In genomic region chr10:87419940-87420385, GRCm38 (mm10) we compare ENCODE assay signal across 11 mouse cellular contexts.
A peak's percentile ranks its signal among the peaks of the same experiment; 100 is the strongest.
DNase-seq lines count a peak whose midpoint lies in the region; ATAC-seq lines count a peak whose summit lies in the region.
"Had no signal": no experiment of that assay in that cellular context is flagged by ENCODE, and none has a peak within 500 bp of the region (broad histone marks: within the 10 kb centered on the region; RNA-seq: fewer than 3 reads in every experiment).

No protein-coding gene starts in this region.

- H3K4me1 ChIP-seq in forebrain, embryonic 11.5 days (replicated peaks; ENCODE audit: control insufficient read depth, insufficient read depth, low read length) = peaks cover 12% of the 10 kb centered on the region; the same call in 1 of the 2 replicates
- H3K4me1 ChIP-seq in hindbrain, embryonic 15.5 days (replicated peaks) = peaks cover 12% of the 10 kb centered on the region; the same call in 1 of the 2 replicates
- peaks cover 20% of the 10 kb centered on the region for H3K4me1 ChIP-seq in neural tube, embryonic 12.5 days
- H3K4me1 ChIP-seq: liver, embryonic 15.5 days had no signal

- H3K4me3 ChIP-seq in forebrain, embryonic 11.5 days (ENCODE audit: low read depth, low read length) = no peak overlapping the region
- no peak overlapping the region for H3K4me3 ChIP-seq in hindbrain, embryonic 15.5 days
- H3K4me3 ChIP-seq in neural tube, embryonic 12.5 days = no peak overlapping the region
- H3K4me3 ChIP-seq: liver, embryonic 15.5 days had no signal

- peak overlapping the region; percentile 19; the same call in 1 of the 2 replicates for H3K4me2 ChIP-seq in forebrain, embryonic 11.5 days (ENCODE audit: low read depth, low read length, severe bottlenecking)
- H3K4me2 ChIP-seq in hindbrain, embryonic 15.5 days = peak overlapping the region; percentile 24; the same call in 1 of the 2 replicates
- peak overlapping the region; percentile 33 for H3K4me2 ChIP-seq in neural tube, embryonic 12.5 days (replicated peaks)
- H3K4me2 ChIP-seq: liver, embryonic 15.5 days had no signal

- peak; percentile 69 for DNase-seq in embryo, embryonic 11 days
- DNase-seq in forebrain, embryonic 11.5 days (ENCODE audit: low spot score) = peak; percentile 66
- DNase-seq in T-cell, adult 2 months (ENCODE audit: low spot score) = no peak
- no peak for DNase-seq in heart, postnatal 36 days
- DNase-seq: kidney, adult 2 months; thymus, adult 18-20 months had no signal

- H3K36me3 ChIP-seq in forebrain, embryonic 11.5 days (ENCODE audit: control insufficient read depth, insufficient read depth, low read length) = no peaks in the 10 kb centered on the region
- H3K36me3 ChIP-seq in hindbrain, embryonic 15.5 days = no peaks in the 10 kb centered on the region
- no peaks in the 10 kb centered on the region for H3K36me3 ChIP-seq in neural tube, embryonic 12.5 days
- H3K36me3 ChIP-seq: liver, embryonic 15.5 days had no signal

- peak; percentile 84 for ATAC-seq in forebrain, embryonic 11.5 days (replicated peaks; ENCODE audit: low FRiP score)
- peak; percentile 56; the same call in 1 of the 2 replicates for ATAC-seq in hindbrain, embryonic 15.5 days (ENCODE audit: low FRiP score, low read depth)
- peak; percentile 74 for ATAC-seq in neural tube, embryonic 12.5 days (ENCODE audit: low FRiP score, low read depth)
- no peak for ATAC-seq in megakaryocyte progenitor cell, adult 5-6 weeks (replicated peaks; ENCODE audit: poor library complexity)
- no peak for ATAC-seq in megakaryocyte-erythroid progenitor cell, adult 5-6 weeks (replicated peaks; ENCODE audit: low FRiP score, low TSS enrichment, poor library complexity, severe bottlenecking)

- H3K27me3 ChIP-seq in forebrain, embryonic 11.5 days (ENCODE audit: control insufficient read depth, insufficient read depth, low read length) = no peaks in the 10 kb centered on the region
- H3K27me3 ChIP-seq in hindbrain, embryonic 15.5 days = no peaks in the 10 kb centered on the region
- H3K27me3 ChIP-seq in neural tube, embryonic 12.5 days (replicated peaks) = no peaks in the 10 kb centered on the region
- H3K27me3 ChIP-seq: liver, embryonic 15.5 days had no signal

- intact Hi-C loops in heart, postnatal 36 days (cut with DNase I) = no loop called here

- H3K9me3 ChIP-seq in forebrain, embryonic 11.5 days (ENCODE audit: control insufficient read depth, low read length) = no peaks in the 10 kb centered on the region
- no peaks in the 10 kb centered on the region for H3K9me3 ChIP-seq in hindbrain, embryonic 15.5 days
- no peaks in the 10 kb centered on the region for H3K9me3 ChIP-seq in neural tube, embryonic 12.5 days
- H3K9me3 ChIP-seq: liver, embryonic 15.5 days had no signal

- WGBS in forebrain, embryonic 11.5 days = 3% methylated on average over 6 of the region's 6 CpGs
- 8% methylated on average over 6 of the region's 6 CpGs for WGBS in hindbrain, embryonic 15.5 days
- 6% methylated on average over 6 of the region's 6 CpGs for WGBS in neural tube, embryonic 12.5 days

- H3K27ac ChIP-seq in forebrain, embryonic 11.5 days (ENCODE audit: low read depth, low read length) = peak overlapping the region; percentile 89
- H3K27ac ChIP-seq in hindbrain, embryonic 15.5 days (replicated peaks) = peak overlapping the region; percentile 45; the same call in 1 of the 2 replicates
- no peak overlapping the region for H3K27ac ChIP-seq in neural tube, embryonic 12.5 days
- H3K27ac ChIP-seq: liver, embryonic 15.5 days had no signal

- H3K9ac ChIP-seq in forebrain, embryonic 11.5 days (ENCODE audit: low read length) = no peak overlapping the region; the same call in 1 of the 2 replicates
- no peak overlapping the region for H3K9ac ChIP-seq in hindbrain, embryonic 15.5 days
- no peak overlapping the region for H3K9ac ChIP-seq in neural tube, embryonic 12.5 days
- H3K9ac ChIP-seq: liver, embryonic 15.5 days had no signal

Comparison
In these comparisons a context has a peak if more than half of its experiments do, and no peak if none do; other contexts are left out.
1. DNase-seq: peak in embryo, embryonic 11 days (single experiment) and forebrain, embryonic 11.5 days (single experiment); none in T-cell, adult 2 months (single experiment) and heart, postnatal 36 days (0 of 2).
2. ATAC-seq: peak in forebrain, embryonic 11.5 days (single experiment), hindbrain, embryonic 15.5 days (single experiment) and neural tube, embryonic 12.5 days (single experiment); none in megakaryocyte progenitor cell, adult 5-6 weeks (single experiment) and megakaryocyte-erythroid progenitor cell, adult 5-6 weeks (single experiment).
3. Peak in every context shown above with its lines, with median percentiles within 50 percentile points of each other: H3K4me2 ChIP-seq.